Mouse (Mus musculus) megakaryocyte-erythroid progenitor cell, adult 5-6 weeks (primary cell): ENCODE data around the gene Vmn1r174. TPM values are rescaled to one million over a fixed set of nuclear protein-coding genes. Genes with fewer than 3 reads are reported as not detected.
"Not testable (repeated sequence)": the region's sequence is repeated elsewhere in the genome, so short reads cannot be mapped to it uniquely, and the experiment has no call there.

Source experiments
- ATAC-seq: replicated peaks from 2 replicates; pipeline ENCODE4 v1.8.0; 2016; ENCODE audit warnings: mild to moderate bottlenecking, inconsistent platforms; ENCODE audit not compliant: severe bottlenecking, poor library complexity, low FRiP score, low TSS enrichment
- total RNA-seq, 2 experiments: library from RNA; stranded (forward) in 1 of 2; stranded (reverse) in 1 of 2; fragments of 200-1000, 215-1000 nt in 1 of 2; fragments of >200 nt in 1 of 2; fragmentation: Nextera tagmentation in 1 of 2; gene quantifications; 2 replicates each; pipeline ENCODE4 v1.2.3; 2014 to 2017

Gene Vmn1r174
- total RNA-seq (2014; fragmentation: Nextera tagmentation) (not detected in 2 replicates), total RNA-seq (2017) (not detected in 2 replicates)

GRCm38 (mm10) chr7:23751970-23752369 is at the start of gene Vmn1r174:
Vmn1r174 (plus strand) TSS chr7:23752270.
- not testable (repeated sequence) for ATAC-seq

GRCm38 (mm10) chr7:23784526-23784925 is 32.5 kb downstream of the Vmn1r174 start:
- no peak for ATAC-seq

- ATAC-seq = not testable (repeated sequence)
Measured at GRCm38 (mm10) chr7:23810543-23810942, 58.5 kb downstream of the Vmn1r174 start, which contains the start of gene Vmn1r175. Vmn1r175 (minus strand) TSS chr7:23810643.

Other genes starting within 250 kb of the Vmn1r174 start
- not detected in 2 replicates for gene Vmn1r167, start 245.1 kb upstream of the Vmn1r174 start, total RNA-seq (2014; fragmentation: Nextera tagmentation)
- not detected in 2 replicates for gene Vmn1r167, start 245.1 kb upstream of the Vmn1r174 start, total RNA-seq (2017)
- gene Vmn1r168, start 212.5 kb upstream of the Vmn1r174 start, total RNA-seq (2014; fragmentation: Nextera tagmentation) = not detected in 2 replicates
- not detected in 2 replicates for gene Vmn1r168, start 212.5 kb upstream of the Vmn1r174 start, total RNA-seq (2017)
- gene Vmn1r169, start 176.7 kb upstream of the Vmn1r174 start, total RNA-seq (2014; fragmentation: Nextera tagmentation) = not detected in 2 replicates
- not detected in 2 replicates for gene Vmn1r169, start 176.7 kb upstream of the Vmn1r174 start, total RNA-seq (2017)
- not detected in 2 replicates for gene Vmn1r170, start 146.1 kb upstream of the Vmn1r174 start, total RNA-seq (2014; fragmentation: Nextera tagmentation)
- not detected in 2 replicates for gene Vmn1r170, start 146.1 kb upstream of the Vmn1r174 start, total RNA-seq (2017)
- gene Vmn1r171, start 121.5 kb upstream of the Vmn1r174 start, total RNA-seq (2014; fragmentation: Nextera tagmentation) = not detected in 2 replicates
- gene Vmn1r171, start 121.5 kb upstream of the Vmn1r174 start, total RNA-seq (2017) = not detected in 2 replicates
- not detected in 2 replicates for gene Vmn1r172, start 94.0 kb upstream of the Vmn1r174 start, total RNA-seq (2014; fragmentation: Nextera tagmentation)
- not detected in 2 replicates for gene Vmn1r172, start 94.0 kb upstream of the Vmn1r174 start, total RNA-seq (2017)
- not detected in 2 replicates for gene Vmn1r173, start 51.6 kb upstream of the Vmn1r174 start, total RNA-seq (2014; fragmentation: Nextera tagmentation)
- not detected in 2 replicates for gene Vmn1r173, start 51.6 kb upstream of the Vmn1r174 start, total RNA-seq (2017)
- not detected in 2 replicates for gene Vmn1r175, start 58.4 kb downstream of the Vmn1r174 start, total RNA-seq (2014; fragmentation: Nextera tagmentation)
- not detected in 2 replicates for gene Vmn1r175, start 58.4 kb downstream of the Vmn1r174 start, total RNA-seq (2017)
- gene Vmn1r176, start 85.1 kb downstream of the Vmn1r174 start, total RNA-seq (2014; fragmentation: Nextera tagmentation) = not detected in 2 replicates
- not detected in 2 replicates for gene Vmn1r176, start 85.1 kb downstream of the Vmn1r174 start, total RNA-seq (2017)
- gene Vmn1r177, start 114.2 kb downstream of the Vmn1r174 start, total RNA-seq (2014; fragmentation: Nextera tagmentation) = not detected in 2 replicates
- not detected in 2 replicates for gene Vmn1r177, start 114.2 kb downstream of the Vmn1r174 start, total RNA-seq (2017)
- gene Vmn1r178, start 139.7 kb downstream of the Vmn1r174 start, total RNA-seq (2014; fragmentation: Nextera tagmentation) = not detected in 2 replicates
- gene Vmn1r178, start 139.7 kb downstream of the Vmn1r174 start, total RNA-seq (2017) = not detected in 2 replicates
- gene Vmn1r179, start 174.7 kb downstream of the Vmn1r174 start, total RNA-seq (2014; fragmentation: Nextera tagmentation) = not detected in 2 replicates
- not detected in 2 replicates for gene Vmn1r179, start 174.7 kb downstream of the Vmn1r174 start, total RNA-seq (2017)
- not detected in 2 replicates for gene Vmn1r180, start 198.4 kb downstream of the Vmn1r174 start, total RNA-seq (2014; fragmentation: Nextera tagmentation)
- not detected in 2 replicates for gene Vmn1r180, start 198.4 kb downstream of the Vmn1r174 start, total RNA-seq (2017)
- gene Vmn1r181, start 222.3 kb downstream of the Vmn1r174 start, total RNA-seq (2014; fragmentation: Nextera tagmentation) = not detected in 2 replicates
- not detected in 2 replicates for gene Vmn1r181, start 222.3 kb downstream of the Vmn1r174 start, total RNA-seq (2017)
- not detected in 2 replicates for gene V1rd19, start 249.4 kb downstream of the Vmn1r174 start, total RNA-seq (2014; fragmentation: Nextera tagmentation)
- gene V1rd19, start 249.4 kb downstream of the Vmn1r174 start, total RNA-seq (2017) = not detected in 2 replicates